Mouse (Mus musculus) forebrain, embryonic 16.5 days (tissue): ENCODE measurements around the gene Col4a2. TPM values are rescaled to one million over a fixed set of nuclear protein-coding genes. Genes with fewer than 3 reads are reported as not detected.

Experiments used
- ATAC-seq: fragments of 200-750 bp; cut with Nextera tagmentation; 2 replicates; pipeline ENCODE4 v1.8.0; 2017; ENCODE audit warnings: mild to moderate bottlenecking, moderate library complexity
- H3K27ac ChIP-seq: fragments of 300-500 bp; sonication (generic); 2 replicates; pipeline ENCODE4 v1.5.1; 2014; ENCODE audit warnings: low read length, control low read depth
- H3K27me3 ChIP-seq: fragments of 300-500 bp; sonication (generic); replicated peaks from 2 replicates; pipeline ENCODE4 v1.6.1; 2014; ENCODE audit warnings: low read length; ENCODE audit not compliant: control insufficient read depth, insufficient read depth
- H3K36me3 ChIP-seq: fragments of 300-500 bp; sonication (generic); 2 replicates; pipeline ENCODE4 v1.6.1; 2014; ENCODE audit not compliant: control insufficient read depth, insufficient read depth
- H3K4me1 ChIP-seq: fragments of 300-500 bp; sonication (generic); replicated peaks from 2 replicates; pipeline ENCODE4 v1.6.1; 2014; ENCODE audit warnings: low read length; ENCODE audit not compliant: control insufficient read depth, insufficient read depth
- H3K4me2 ChIP-seq: fragments of 300-500 bp; sonication (generic); 2 replicates; pipeline ENCODE4 v1.6.1; 2014; ENCODE audit warnings: mild to moderate bottlenecking, low read length, control low read depth
- H3K4me3 ChIP-seq: fragments of 300-500 bp; sonication (generic); replicated peaks from 2 replicates; pipeline ENCODE4 v1.5.1; 2014; ENCODE audit warnings: mild to moderate bottlenecking, low read length, control low read depth
- H3K9ac ChIP-seq: fragments of 300-500 bp; sonication (generic); replicated peaks from 2 replicates; pipeline ENCODE4 v1.6.1; 2014; ENCODE audit warnings: low read depth, low read length, control low read depth
- H3K9me3 ChIP-seq: fragments of 300-500 bp; sonication (generic); 2 replicates; pipeline ENCODE4 v1.6.1; 2016; ENCODE audit warnings: low read length; ENCODE audit not compliant: control insufficient read depth
- WGBS: fragments of 180-500 bp; shearing (Covaris S2); extraction: QIAGEN DNeasy Blood & Tissue Kit; methylation state at CpG from one replicate; pipeline ENCODE4 v1.1.7; 2014; 5-methylcytosine and 5-hydroxymethylcytosine counted together
- polyA plus RNA-seq: library from polyadenylated mRNA; unstranded; fragments of >200 nt; fragmentation: Nextera tagmentation; extraction: Ambion mirVana; gene quantifications from 2 replicates; pipeline ENCODE4 v1.2.1, GENCODE M21; 2015

Col4a2 gene
- polyA plus RNA-seq, 1 experiment from 2014 or later = 29.1 TPM

DNA sequence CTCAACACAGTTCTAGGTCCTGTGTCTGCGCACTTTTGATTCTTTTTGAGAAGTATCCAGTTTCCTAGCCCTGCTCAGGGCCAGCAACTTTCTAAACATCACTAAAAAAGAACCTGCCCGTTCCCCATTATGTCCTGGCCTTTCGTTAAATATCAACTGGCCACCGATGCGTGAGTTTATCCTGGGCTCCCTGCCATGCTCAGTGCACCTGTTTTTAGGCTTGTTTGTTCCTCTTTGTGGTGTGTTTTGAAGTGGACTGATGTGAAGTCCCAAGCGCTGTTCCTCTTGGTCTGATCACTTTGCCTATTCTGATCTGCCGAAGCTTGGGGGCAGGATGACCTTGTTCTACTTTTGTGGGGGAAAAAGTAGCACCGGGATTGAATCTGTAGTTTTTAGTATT is 158.7 kb downstream of the Col4a2 start:
- H3K27ac ChIP-seq = no peak overlapping the region
- 28% methylated on average over 8 of the region's 8 CpGs for WGBS

GRCm38 (mm10) chr8:11473072-11473471 is 160.5 kb downstream of the Col4a2 start:
- H3K4me1 ChIP-seq = peaks cover 13% of the 10 kb centered on the region
- H3K9me3 ChIP-seq = no peaks in the 10 kb centered on the region
- no peak overlapping the region for H3K9ac ChIP-seq
- peaks cover 36% of the 10 kb centered on the region for H3K27me3 ChIP-seq
- 44% methylated on average over 4 of the region's 4 CpGs for WGBS
- H3K4me2 ChIP-seq = no peak overlapping the region
- ATAC-seq = no peak
- H3K4me3 ChIP-seq = no peak overlapping the region
- no peaks in the 10 kb centered on the region for H3K36me3 ChIP-seq
- H3K27ac ChIP-seq = no peak overlapping the region

More for the DNA sequence above, 158.7 kb downstream of the Col4a2 start:
- H3K9me3 ChIP-seq = peaks cover 2% of the 10 kb centered on the region; the same call in 1 of the 2 replicates
- H3K27me3 ChIP-seq = peaks cover 19% of the 10 kb centered on the region
- H3K4me3 ChIP-seq = no peak overlapping the region
- H3K4me1 ChIP-seq = peaks cover under 1% of the 10 kb centered on the region; the same call in 1 of the 2 replicates
- H3K36me3 ChIP-seq = no peaks in the 10 kb centered on the region
- no peak overlapping the region for H3K4me2 ChIP-seq
- no peak for ATAC-seq
- H3K9ac ChIP-seq = no peak overlapping the region

GRCm38 (mm10) chr8:11475397-11475796 is 162.8 kb downstream of the Col4a2 start:
- no peak overlapping the region for H3K9ac ChIP-seq
- peaks cover 18% of the 10 kb centered on the region for H3K4me1 ChIP-seq
- peaks cover 57% of the 10 kb centered on the region for H3K27me3 ChIP-seq
- 10% methylated on average over 9 of the region's 10 CpGs for WGBS
- no peak overlapping the region for H3K4me2 ChIP-seq
- H3K9me3 ChIP-seq = no peaks in the 10 kb centered on the region
- no peaks in the 10 kb centered on the region for H3K36me3 ChIP-seq
- H3K4me3 ChIP-seq = no peak overlapping the region
- no peak for ATAC-seq
- no peak overlapping the region for H3K27ac ChIP-seq

- Histone ChIP-seq H3K4me3 (no peak overlapping the region), H3K27ac (no peak overlapping the region), H3K4me2 (no peak overlapping the region), H3K36me3 (no peaks in the 10 kb centered on the region), H3K9ac (no peak overlapping the region), H3K9me3 (no peaks in the 10 kb centered on the region), H3K27me3 (peaks cover 60% of the 10 kb centered on the region), H3K4me1 (peaks cover 18% of the 10 kb centered on the region)
- 19% methylated on average over 2 of the region's 2 CpGs for WGBS
- no peak for ATAC-seq
Observed at GRCm38 (mm10) chr8:11475876-11476275, 163.3 kb downstream of the Col4a2 start.

GRCm38 (mm10) chr8:11476338-11477177 is 164.0 kb downstream of the Col4a2 start:
- Histone ChIP-seq H3K36me3 (no peaks in the 10 kb centered on the region), H3K27me3 (peaks cover 62% of the 10 kb centered on the region), H3K4me2 (peak overlapping the region; percentile 31), H3K9me3 (no peaks in the 10 kb centered on the region), H3K27ac (no peak overlapping the region), H3K4me3 (peak overlapping the region; percentile 14; the same call in 1 of the 2 replicates), H3K9ac (no peak overlapping the region), H3K4me1 (peaks cover 18% of the 10 kb centered on the region)
- ATAC-seq = no peak
- 9% methylated on average over 24 of the region's 24 CpGs for WGBS

DNA sequence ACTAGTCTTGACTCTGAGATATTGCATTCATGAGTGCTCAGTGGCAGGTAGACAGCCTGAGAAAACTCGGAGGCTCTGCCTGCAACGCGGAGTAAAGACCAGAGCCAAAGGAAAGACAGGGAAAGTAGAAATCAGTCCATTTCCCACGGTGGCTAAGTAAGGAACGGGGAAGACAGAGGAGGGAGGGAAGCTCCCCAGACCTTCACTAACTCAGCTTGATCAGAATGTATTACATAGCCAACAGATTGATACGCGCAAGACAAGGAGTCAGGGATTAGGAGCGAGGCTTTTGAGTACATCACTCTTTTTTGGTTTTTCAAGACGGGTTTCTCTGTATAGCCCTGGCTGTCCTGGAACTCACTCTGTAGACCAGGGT is 164.6 kb downstream of the Col4a2 start:
- 4% methylated on average over 9 of the region's 9 CpGs for WGBS
- H3K36me3 ChIP-seq = no peaks in the 10 kb centered on the region
- peaks cover 64% of the 10 kb centered on the region for H3K27me3 ChIP-seq
- no peak for ATAC-seq
- no peak overlapping the region for H3K9ac ChIP-seq
- peak overlapping the region; percentile 31 for H3K4me2 ChIP-seq
- H3K27ac ChIP-seq = no peak overlapping the region
- H3K4me1 ChIP-seq = peaks cover 18% of the 10 kb centered on the region
- H3K9me3 ChIP-seq = no peaks in the 10 kb centered on the region
- peak overlapping the region; percentile 14; the same call in 1 of the 2 replicates for H3K4me3 ChIP-seq

DNA sequence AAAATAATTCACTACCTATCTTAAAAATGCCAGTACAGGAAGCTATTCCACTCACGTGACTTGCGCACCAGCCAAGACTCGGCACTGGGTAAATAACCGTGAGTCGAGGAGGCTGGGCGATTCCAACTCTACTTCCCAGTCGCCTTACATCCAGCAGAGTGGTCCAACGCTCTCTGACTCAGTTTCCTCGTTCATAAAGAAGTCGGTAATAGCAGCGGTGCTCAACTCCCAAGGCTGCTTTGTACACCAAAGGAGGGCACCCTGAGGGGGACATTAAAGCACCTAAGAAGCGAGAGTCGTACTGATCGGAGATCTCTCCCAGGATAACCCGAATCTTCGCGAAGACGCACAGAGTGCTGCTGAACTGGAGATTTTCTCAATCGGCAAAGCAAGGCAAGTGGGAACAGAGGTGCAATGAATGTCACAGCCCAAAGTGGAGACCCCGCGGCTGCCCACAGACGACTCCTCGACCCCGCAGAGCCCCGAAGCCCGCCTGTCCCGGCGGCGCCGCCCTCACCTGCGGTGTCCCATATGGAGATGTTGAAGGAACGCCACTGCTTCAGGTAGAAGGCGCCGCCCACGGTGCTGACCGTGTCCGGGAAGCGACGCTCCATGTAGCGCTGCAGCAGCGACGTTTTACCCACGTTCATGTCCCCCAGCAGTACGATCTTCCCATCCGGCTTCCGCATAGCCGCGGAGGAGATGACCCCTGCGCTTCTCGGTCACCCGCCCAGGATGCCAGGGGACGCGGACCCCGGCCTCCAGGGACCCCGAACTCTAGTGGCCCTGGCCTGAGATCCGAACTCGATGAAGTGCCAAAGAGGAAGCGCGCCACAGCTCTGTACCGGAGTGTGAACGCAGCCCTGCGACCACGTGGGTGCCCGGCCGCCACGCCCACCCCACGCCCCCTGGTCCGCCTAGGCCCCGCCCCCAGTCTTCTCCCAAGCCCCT is 165.5 kb downstream of the Col4a2 start, which contains the start of gene Rab20:
Gene Rab20, minus strand, starts transcription at position 900 of the 951 bp plus-strand sequence.
- Histone ChIP-seq H3K9ac (peak within 1 kb of the TSS; percentile 49), H3K27ac (no peak within 1 kb of the TSS), H3K4me3 (peak within 1 kb of the TSS; percentile 43), H3K4me1 (peaks cover 18% of the 10 kb centered on the region), H3K36me3 (no peaks in the 10 kb centered on the region), H3K27me3 (peaks cover 64% of the 10 kb centered on the region), H3K4me2 (peak within 1 kb of the TSS; percentile 98), H3K9me3 (no peaks in the 10 kb centered on the region)
- under 1% methylated on average over 65 of the region's 69 CpGs for WGBS
- peak; percentile 85 for ATAC-seq

- Histone ChIP-seq H3K9ac (no peak overlapping the region; the same call in 1 of the 2 replicates), H3K27ac (no peak overlapping the region), H3K4me2 (peak overlapping the region; percentile 98), H3K4me1 (peaks cover 18% of the 10 kb centered on the region), H3K27me3 (peaks cover 59% of the 10 kb centered on the region), H3K9me3 (no peaks in the 10 kb centered on the region), H3K4me3 (peak overlapping the region; percentile 43), H3K36me3 (no peaks in the 10 kb centered on the region)
- peak; percentile 47 for ATAC-seq
- WGBS = 2% methylated on average over 23 of the region's 23 CpGs
Observed at GRCm38 (mm10) chr8:11478807-11479527, 166.4 kb downstream of the Col4a2 start.
